Mouse (Mus musculus) CH12.LX (cell line): ENCODE results near the gene Neb.

Experiments
- BHLHE40 ChIP-seq: IDR thresholded peaks from 2 replicates; pipeline ENCODE4 v1.6.1; 2011; ENCODE audit warnings: mild to moderate bottlenecking, low read depth, low read length, improper control_type of control experiment
- CHD1 ChIP-seq: IDR thresholded peaks from 2 replicates; pipeline ENCODE4 v1.6.1; 2012; ENCODE audit warnings: low read depth, low read length, improper control_type of control experiment, inconsistent platforms
- CHD2 ChIP-seq: IDR thresholded peaks from 2 replicates; pipeline ENCODE4 v1.6.1; 2011; ENCODE audit warnings: low read length, improper control_type of control experiment
- CTCF ChIP-seq, 2 experiments: IDR thresholded peaks in 1 of 2; conservative IDR thresholded peaks in 1 of 2; 2 replicates each; pipeline ENCODE4 v1.5.1; 2011 to 2012; ENCODE audit warnings: low read depth in 2 of 2, low read length in 2 of 2, improper control_type of control experiment in 1 of 2, inconsistent platforms in 1 of 2, mild to moderate bottlenecking in 1 of 2, moderate library complexity in 1 of 2
- EP300 ChIP-seq: IDR thresholded peaks from 2 replicates; pipeline ENCODE4 v1.6.1; 2011; ENCODE audit warnings: low read length, improper control_type of control experiment
- MAFK ChIP-seq: IDR thresholded peaks from 2 replicates; pipeline ENCODE4 v1.6.1; 2011; ENCODE audit warnings: low read length, improper control_type of control experiment; ENCODE audit not compliant: insufficient replicate concordance
- NELFE ChIP-seq: IDR thresholded peaks from 2 replicates; pipeline ENCODE4 v1.6.1; 2011; ENCODE audit warnings: low read depth, low read length, improper control_type of control experiment
- NRF1 ChIP-seq: IDR thresholded peaks from 2 replicates; pipeline ENCODE4 v1.6.1; 2014; ENCODE audit warnings: low read depth, mild to moderate bottlenecking, inconsistent platforms, low read length, improper control_type of control experiment, moderate library complexity
- POLR2A ChIP-seq: IDR thresholded peaks from 2 replicates; pipeline ENCODE4 v1.6.1; 2011; ENCODE audit warnings: low read depth, mild to moderate bottlenecking, improper control_type of control experiment, low read length
- SIN3A ChIP-seq: IDR thresholded peaks from 2 replicates; pipeline ENCODE4 v1.6.1; 2012; ENCODE audit warnings: low read length, improper control_type of control experiment, inconsistent platforms
- UBTF ChIP-seq: IDR thresholded peaks from 2 replicates; pipeline ENCODE4 v1.6.1; 2012; ENCODE audit warnings: low read depth, mild to moderate bottlenecking, inconsistent platforms, low read length, improper control_type of control experiment, moderate library complexity
- USF1 ChIP-seq: IDR thresholded peaks from 2 replicates; pipeline ENCODE4 v1.6.1; 2014; ENCODE audit warnings: low read depth, mild to moderate bottlenecking, inconsistent platforms, low read length, improper control_type of control experiment
- ZNF384 ChIP-seq: IDR thresholded peaks from 2 replicates; pipeline ENCODE4 v1.6.1; 2012; ENCODE audit warnings: low read depth, low read length, improper control_type of control experiment, inconsistent platforms

DNA sequence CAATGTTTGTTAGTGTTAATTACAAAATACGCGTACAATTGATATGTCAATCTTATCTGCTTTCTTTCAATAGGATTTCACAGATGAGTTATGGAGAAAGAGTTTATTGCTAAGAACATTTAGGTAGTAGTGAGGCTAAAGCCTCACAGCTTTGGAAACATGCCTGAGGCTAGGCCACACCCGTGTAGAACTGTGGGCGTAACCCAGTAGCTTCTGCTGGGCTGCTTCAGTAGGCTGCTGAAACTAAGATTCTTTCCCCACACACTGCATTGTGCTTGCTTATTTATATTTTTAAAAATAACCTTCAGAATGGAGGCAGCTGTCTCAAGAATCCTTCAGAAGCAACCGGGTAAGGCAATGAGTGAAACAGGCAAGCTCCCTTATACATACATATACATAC, 16.3 kb upstream of the Neb start:
- no peak for TF ChIP-seq NELFE
- TF ChIP-seq MAFK: no peak
- TF ChIP-seq CTCF (conservative IDR thresholded peaks at IDR 0.05 in 1 of 2, IDR thresholded peaks at IDR 0.05 in 1 of 2; ENCODE audit: low read depth in 2 of 2, low read length in 2 of 2): no peak
- no peak for TF ChIP-seq EP300
- TF ChIP-seq USF1: no peak
- TF ChIP-seq CHD2: no peak
- no peak for TF ChIP-seq CHD1
- no peak for TF ChIP-seq POLR2A
- TF ChIP-seq BHLHE40: no peak
- TF ChIP-seq SIN3A: no peak
- no peak for TF ChIP-seq NRF1
- TF ChIP-seq ZNF384: no peak
- no peak for TF ChIP-seq UBTF
